Mouse (Mus musculus) CH12.LX (cell line): ENCODE measurements at regions not wholly inside any gene's neighbourhood (a gene's known extent, or its start where the extent isn't known, plus 50 kb on each side); places are given as distances from the start of the nearest gene placed in this dataset.
A peak's percentile ranks its signal among the peaks of the same experiment; 100 is the strongest.

Experiments
- CTCF ChIP-seq, 2 experiments: IDR thresholded peaks in 1 of 2; conservative IDR thresholded peaks in 1 of 2; 2 replicates each; pipeline ENCODE4 v1.5.1; 2011 to 2012; ENCODE audit warnings: low read depth in 2 of 2, low read length in 2 of 2, improper control_type of control experiment in 1 of 2, inconsistent platforms in 1 of 2, mild to moderate bottlenecking in 1 of 2, moderate library complexity in 1 of 2
- EP300 ChIP-seq: IDR thresholded peaks from 2 replicates; pipeline ENCODE4 v1.6.1; 2011; ENCODE audit warnings: low read length, improper control_type of control experiment
- ETS1 ChIP-seq: conservative IDR thresholded peaks from 2 replicates; pipeline ENCODE4 v1.6.1; 2012; ENCODE audit warnings: low read depth, mild to moderate bottlenecking, inconsistent platforms, low read length, improper control_type of control experiment, moderate library complexity
- KAT2A ChIP-seq: IDR thresholded peaks from 2 replicates; pipeline ENCODE4 v1.6.1; 2012; ENCODE audit warnings: low read length, improper control_type of control experiment, inconsistent platforms; ENCODE audit not compliant: insufficient replicate concordance
- MAX ChIP-seq: IDR thresholded peaks from 2 replicates; pipeline ENCODE4 v1.6.1; 2011; ENCODE audit warnings: low read length, improper control_type of control experiment
- MEF2A ChIP-seq: IDR thresholded peaks from 2 replicates; pipeline ENCODE4 v1.6.1; 2014; ENCODE audit warnings: low read depth, mild to moderate bottlenecking, inconsistent platforms, low read length, improper control_type of control experiment, borderline replicate concordance
- POLR2A ChIP-seq: IDR thresholded peaks from 2 replicates; pipeline ENCODE4 v1.6.1; 2011; ENCODE audit warnings: low read depth, mild to moderate bottlenecking, improper control_type of control experiment, low read length
- POLR2AphosphoS2 ChIP-seq: IDR thresholded peaks from 2 replicates; pipeline ENCODE4 v1.6.1; 2011; ENCODE audit warnings: low read depth, low read length, improper control_type of control experiment
- RAD21 ChIP-seq: IDR thresholded peaks from 2 replicates; pipeline ENCODE4 v1.6.1; 2011; ENCODE audit warnings: low read depth, mild to moderate bottlenecking, low read length, improper control_type of control experiment, moderate library complexity
- SMC3 ChIP-seq: IDR thresholded peaks from 2 replicates; pipeline ENCODE4 v1.6.1; 2011; ENCODE audit warnings: low read depth, low read length, improper control_type of control experiment
- USF2 ChIP-seq: conservative IDR thresholded peaks from 2 replicates; pipeline ENCODE4 v1.6.1; 2011; ENCODE audit warnings: low read depth, low read length, improper control_type of control experiment
- ZC3H11A ChIP-seq: IDR thresholded peaks from 2 replicates; pipeline ENCODE4 v1.6.1; 2012; ENCODE audit warnings: low read depth, mild to moderate bottlenecking, inconsistent platforms, low read length, improper control_type of control experiment

- TF ChIP-seq POLR2A (no peak), MAX (no peak), MEF2A (no peak), ZC3H11A (no peak), ETS1 (no peak), CTCF (conservative IDR thresholded peaks at IDR 0.05 in 1 of 2, IDR thresholded peaks at IDR 0.05 in 1 of 2; ENCODE audit: low read depth in 2 of 2, low read length in 2 of 2) (peak; percentile 75 to 95), USF2 (no peak), EP300 (no peak), KAT2A (no peak), POLR2AphosphoS2 (no peak), RAD21 (peak; percentile 74), SMC3 (peak; percentile 52)
Observed at GRCm38 (mm10) chr1:193698603-193699266, 328.6 kb upstream of the Camk1g start.
